Mouse (Mus musculus): ENCODE results near the gene Gm20532. TPM values are rescaled to one million over a fixed set of nuclear protein-coding genes. Genes with fewer than 3 reads are reported as not detected.

Gene Gm20532
- polyA plus RNA-seq, 1 experiment from 2014 or later = not detected

GRCm38 (mm10) chr2:26578369-26578768 is 8.1 kb upstream of the Gm20532 start:
- H3K27me3 ChIP-seq (ENCODE audit: control insufficient read depth, insufficient read depth, low read depth, low read length) = no peaks in the 10 kb centered on the region
- peak; percentile 50 for ATAC-seq (ENCODE audit: low read depth)
- H3K9me3 ChIP-seq (ENCODE audit: control insufficient read depth, low read length) = no peaks in the 10 kb centered on the region
- 39% methylated on average over 6 of the region's 6 CpGs for WGBS
- peak overlapping the region; percentile 42 for H3K9ac ChIP-seq (ENCODE audit: low read length)
- peaks cover 27% of the 10 kb centered on the region for H3K4me1 ChIP-seq (replicated peaks; ENCODE audit: control insufficient read depth, insufficient read depth, low read length)
- H3K4me3 ChIP-seq (ENCODE audit: low read length) = no peak overlapping the region
- H3K36me3 ChIP-seq (ENCODE audit: control insufficient read depth, insufficient read depth, low read length) = no peaks in the 10 kb centered on the region
- no peak overlapping the region; the same call in 1 of the 2 replicates for H3K4me2 ChIP-seq (ENCODE audit: low read depth, low read length)
- peak overlapping the region; percentile 67 for H3K27ac ChIP-seq (ENCODE audit: low read length)

GRCm38 (mm10) chr2:26579714-26580113 is 6.7 kb upstream of the Gm20532 start, which contains the start of gene Egfl7:
Egfl7 (plus strand) TSS chr2:26580014.
- H3K4me3 ChIP-seq (ENCODE audit: low read length) = no peak within 1 kb of the TSS
- H3K27me3 ChIP-seq (ENCODE audit: control insufficient read depth, insufficient read depth, low read depth, low read length) = no peaks in the 10 kb centered on the region
- peak within 1 kb of the TSS; percentile 34 for H3K4me2 ChIP-seq (ENCODE audit: low read depth, low read length)
- no peaks in the 10 kb centered on the region for H3K36me3 ChIP-seq (ENCODE audit: control insufficient read depth, insufficient read depth, low read length)
- peaks cover 15% of the 10 kb centered on the region for H3K4me1 ChIP-seq (replicated peaks; ENCODE audit: control insufficient read depth, insufficient read depth, low read length)
- WGBS = 94% methylated on average over 1 of the region's 1 CpGs
- peak within 1 kb of the TSS; percentile 30; the same call in 1 of the 2 replicates for H3K9ac ChIP-seq (ENCODE audit: low read length)
- ATAC-seq (ENCODE audit: low read depth) = no peak
- peak within 1 kb of the TSS; percentile 76 for H3K27ac ChIP-seq (ENCODE audit: low read length)
- H3K9me3 ChIP-seq (ENCODE audit: control insufficient read depth, low read length) = no peaks in the 10 kb centered on the region

- Histone ChIP-seq H3K9ac (ENCODE audit: low read length) (peak overlapping the region; percentile 30; the same call in 1 of the 2 replicates), H3K4me2 (ENCODE audit: low read depth, low read length) (no peak overlapping the region; the same call in 1 of the 2 replicates), H3K36me3 (ENCODE audit: control insufficient read depth, insufficient read depth, low read length) (no peaks in the 10 kb centered on the region), H3K4me3 (ENCODE audit: low read length) (peak overlapping the region; percentile 20), H3K27me3 (ENCODE audit: control insufficient read depth, insufficient read depth, low read depth, low read length) (no peaks in the 10 kb centered on the region), H3K4me1 (replicated peaks; ENCODE audit: control insufficient read depth, insufficient read depth, low read length) (peaks cover 13% of the 10 kb centered on the region), H3K27ac (ENCODE audit: low read length) (peak overlapping the region; percentile 76), H3K9me3 (ENCODE audit: control insufficient read depth, low read length) (no peaks in the 10 kb centered on the region)
- ATAC-seq (ENCODE audit: low read depth) = peak; percentile 13; the same call in 1 of the 2 replicates
- 76% methylated on average over 5 of the region's 5 CpGs for WGBS
Measured at GRCm38 (mm10) chr2:26580751-26581150, 5.7 kb upstream of the Gm20532 start.

GRCm38 (mm10) chr2:26582203-26582602 is 4.2 kb upstream of the Gm20532 start:
- Histone ChIP-seq H3K9ac (ENCODE audit: low read length) (no peak overlapping the region), H3K4me2 (ENCODE audit: low read depth, low read length) (peak overlapping the region; percentile 45), H3K36me3 (ENCODE audit: control insufficient read depth, insufficient read depth, low read length) (no peaks in the 10 kb centered on the region), H3K4me1 (replicated peaks; ENCODE audit: control insufficient read depth, insufficient read depth, low read length) (peaks cover 8% of the 10 kb centered on the region), H3K27ac (ENCODE audit: low read length) (peak overlapping the region; percentile 76), H3K4me3 (ENCODE audit: low read length) (no peak overlapping the region; the same call in 1 of the 2 replicates), H3K27me3 (ENCODE audit: control insufficient read depth, insufficient read depth, low read depth, low read length) (no peaks in the 10 kb centered on the region), H3K9me3 (ENCODE audit: control insufficient read depth, low read length) (no peaks in the 10 kb centered on the region)
- no peak for ATAC-seq (ENCODE audit: low read depth)
- 42% methylated on average over 2 of the region's 2 CpGs for WGBS

GRCm38 (mm10) chr2:26582741-26583140 is 3.7 kb upstream of the Gm20532 start:
- peak overlapping the region; percentile 19; the same call in 1 of the 2 replicates for H3K4me3 ChIP-seq (ENCODE audit: low read length)
- 47% methylated on average over 7 of the region's 7 CpGs for WGBS
- H3K9me3 ChIP-seq (ENCODE audit: control insufficient read depth, low read length) = no peaks in the 10 kb centered on the region
- peaks cover 12% of the 10 kb centered on the region for H3K4me1 ChIP-seq (replicated peaks; ENCODE audit: control insufficient read depth, insufficient read depth, low read length)
- H3K27ac ChIP-seq (ENCODE audit: low read length) = peak overlapping the region; percentile 58
- no peaks in the 10 kb centered on the region; the same call in 1 of the 2 replicates for H3K36me3 ChIP-seq (ENCODE audit: control insufficient read depth, insufficient read depth, low read length)
- peak overlapping the region; percentile 45 for H3K4me2 ChIP-seq (ENCODE audit: low read depth, low read length)
- H3K27me3 ChIP-seq (ENCODE audit: control insufficient read depth, insufficient read depth, low read depth, low read length) = no peaks in the 10 kb centered on the region
- ATAC-seq (ENCODE audit: low read depth) = no peak
- H3K9ac ChIP-seq (ENCODE audit: low read length) = peak overlapping the region; percentile 49; the same call in 1 of the 2 replicates

GRCm38 (mm10) chr2:26583640-26584039 is 2.8 kb upstream of the Gm20532 start:
- Histone ChIP-seq H3K27me3 (ENCODE audit: control insufficient read depth, insufficient read depth, low read depth, low read length) (no peaks in the 10 kb centered on the region), H3K4me1 (replicated peaks; ENCODE audit: control insufficient read depth, insufficient read depth, low read length) (peaks cover 17% of the 10 kb centered on the region), H3K9ac (ENCODE audit: low read length) (peak overlapping the region; percentile 83), H3K4me2 (ENCODE audit: low read depth, low read length) (peak overlapping the region; percentile 45; the same call in 1 of the 2 replicates), H3K4me3 (ENCODE audit: low read length) (peak overlapping the region; percentile 71), H3K27ac (ENCODE audit: low read length) (peak overlapping the region; percentile 87), H3K9me3 (ENCODE audit: control insufficient read depth, low read length) (no peaks in the 10 kb centered on the region), H3K36me3 (ENCODE audit: control insufficient read depth, insufficient read depth, low read length) (no peaks in the 10 kb centered on the region; the same call in 1 of the 2 replicates)
- WGBS = 25% methylated on average over 11 of the region's 11 CpGs
- ATAC-seq (ENCODE audit: low read depth) = peak; percentile 43

GRCm38 (mm10) chr2:26585713-26586112 is 726 bp upstream of the Gm20532 start:
- Histone ChIP-seq H3K4me2 (ENCODE audit: low read depth, low read length) (no peak overlapping the region), H3K4me1 (replicated peaks; ENCODE audit: control insufficient read depth, insufficient read depth, low read length) (peaks cover 11% of the 10 kb centered on the region), H3K9me3 (ENCODE audit: control insufficient read depth, low read length) (no peaks in the 10 kb centered on the region), H3K27ac (ENCODE audit: low read length) (peak overlapping the region; percentile 87), H3K27me3 (ENCODE audit: control insufficient read depth, insufficient read depth, low read depth, low read length) (no peaks in the 10 kb centered on the region), H3K4me3 (ENCODE audit: low read length) (peak overlapping the region; percentile 71), H3K9ac (ENCODE audit: low read length) (peak overlapping the region; percentile 83), H3K36me3 (ENCODE audit: control insufficient read depth, insufficient read depth, low read length) (peaks cover 4% of the 10 kb centered on the region; the same call in 1 of the 2 replicates)
- 37% methylated on average over 6 of the region's 6 CpGs for WGBS
- ATAC-seq (ENCODE audit: low read depth) = no peak

GRCm38 (mm10) chr2:26587044-26587405 is 586 bp downstream of the Gm20532 start:
- WGBS = 4% methylated on average over 11 of the region's 11 CpGs
- no peaks in the 10 kb centered on the region for H3K9me3 ChIP-seq (ENCODE audit: control insufficient read depth, low read length)
- peaks cover 9% of the 10 kb centered on the region for H3K36me3 ChIP-seq (ENCODE audit: control insufficient read depth, insufficient read depth, low read length)
- peak overlapping the region; percentile 84 for H3K4me2 ChIP-seq (ENCODE audit: low read depth, low read length)
- H3K27ac ChIP-seq (ENCODE audit: low read length) = peak overlapping the region; percentile 87
- H3K27me3 ChIP-seq (ENCODE audit: control insufficient read depth, insufficient read depth, low read depth, low read length) = no peaks in the 10 kb centered on the region
- peak; percentile 23; the same call in 1 of the 2 replicates for ATAC-seq (ENCODE audit: low read depth)
- peak overlapping the region; percentile 83 for H3K9ac ChIP-seq (ENCODE audit: low read length)
- peaks cover 21% of the 10 kb centered on the region for H3K4me1 ChIP-seq (replicated peaks; ENCODE audit: control insufficient read depth, insufficient read depth, low read length)
- H3K4me3 ChIP-seq (ENCODE audit: low read length) = peak overlapping the region; percentile 71

- Histone ChIP-seq H3K4me2 (ENCODE audit: low read depth, low read length) (peak overlapping the region; percentile 84), H3K4me3 (ENCODE audit: low read length) (peak overlapping the region; percentile 71), H3K4me1 (replicated peaks; ENCODE audit: control insufficient read depth, insufficient read depth, low read length) (peaks cover 21% of the 10 kb centered on the region), H3K27me3 (ENCODE audit: control insufficient read depth, insufficient read depth, low read depth, low read length) (no peaks in the 10 kb centered on the region), H3K36me3 (ENCODE audit: control insufficient read depth, insufficient read depth, low read length) (peaks cover 11% of the 10 kb centered on the region), H3K27ac (ENCODE audit: low read length) (peak overlapping the region; percentile 87), H3K9me3 (ENCODE audit: control insufficient read depth, low read length) (no peaks in the 10 kb centered on the region), H3K9ac (ENCODE audit: low read length) (peak overlapping the region; percentile 83)
- ATAC-seq (ENCODE audit: low read depth) = no peak
- WGBS = 39% methylated on average over 4 of the region's 4 CpGs
Measured at GRCm38 (mm10) chr2:26588573-26588972, 2.1 kb downstream of the Gm20532 start.
